Mouse (Mus musculus) R1 (cell line): Measurements from ENCODE around the gene Prss22.

Source experiments
- DNase-seq: peaks from one replicate; pipeline ENCODE4 v3.0.0-alpha.2; 2018; ENCODE audit warnings: low read depth, low spot score

Gene Prss22

GRCm38 (mm10) chr17:23997901-23998300, at the start of gene Prss22:
Gene Prss22 (minus strand): TSS chr17:23998100.
- no peak for DNase-seq

GRCm38 (mm10) chr17:24046026-24046425, 48.1 kb upstream of the Prss22 start:
- DNase-seq = peak; percentile 75

GRCm38 (mm10) chr17:24045608-24046007, 47.7 kb upstream of the Prss22 start:
- DNase-seq = no peak

GRCm38 (mm10) chr17:24044482-24044881, 46.6 kb upstream of the Prss22 start:
- DNase-seq = peak; percentile 76

GRCm38 (mm10) chr17:24037844-24038243, 39.9 kb upstream of the Prss22 start, which contains the start of gene Prss27:
Gene Prss27 (plus strand): TSS chr17:24038144.
- no peak for DNase-seq

- DNase-seq = no peak
These were observed 39.5 kb upstream of the Prss22 start for GRCm38 (mm10) chr17:24037360-24037759.

GRCm38 (mm10) chr17:24036954-24037353, 39.1 kb upstream of the Prss22 start:
- DNase-seq = no peak

GRCm38 (mm10) chr17:24035087-24035486, 37.2 kb upstream of the Prss22 start:
- no peak for DNase-seq

- DNase-seq = peak; percentile 80
These were observed 32.7 kb upstream of the Prss22 start for GRCm38 (mm10) chr17:24030551-24030950.

GRCm38 (mm10) chr17:24029477-24029876, 31.6 kb upstream of the Prss22 start:
- no peak for DNase-seq

GRCm38 (mm10) chr17:24021375-24022199, 23.7 kb upstream of the Prss22 start:
- DNase-seq = no peak

- no peak for DNase-seq
These were observed 22.8 kb upstream of the Prss22 start for GRCm38 (mm10) chr17:24020696-24021095.

GRCm38 (mm10) chr17:24015727-24016126, 17.8 kb upstream of the Prss22 start:
- peak; percentile 85 for DNase-seq

GRCm38 (mm10) chr17:24014433-24014965, 16.6 kb upstream of the Prss22 start:
- DNase-seq = peak; percentile 93

- DNase-seq = no peak
These were observed 15.0 kb upstream of the Prss22 start for GRCm38 (mm10) chr17:24012921-24013320.

GRCm38 (mm10) chr17:24009617-24010016, 11.7 kb upstream of the Prss22 start:
- no peak for DNase-seq

- DNase-seq = no peak
These were observed 10.2 kb upstream of the Prss22 start for GRCm38 (mm10) chr17:24008105-24008504.

- DNase-seq = no peak
These were observed 9.5 kb upstream of the Prss22 start for GRCm38 (mm10) chr17:24007391-24007790.

GRCm38 (mm10) chr17:24006930-24007329, 9.0 kb upstream of the Prss22 start:
- no peak for DNase-seq

GRCm38 (mm10) chr17:24005049-24005448, 7.1 kb upstream of the Prss22 start:
- DNase-seq = no peak

- no peak for DNase-seq
These were observed 6.3 kb upstream of the Prss22 start for GRCm38 (mm10) chr17:24004071-24004665.

- no peak for DNase-seq
These were observed 2.5 kb upstream of the Prss22 start for GRCm38 (mm10) chr17:24000404-24000803.

- no peak for DNase-seq
These were observed 483 bp upstream of the Prss22 start for GRCm38 (mm10) chr17:23998383-23998782.
